11 mouse cellular contexts compared by ENCODE assay signal in the genomic region with DNA sequence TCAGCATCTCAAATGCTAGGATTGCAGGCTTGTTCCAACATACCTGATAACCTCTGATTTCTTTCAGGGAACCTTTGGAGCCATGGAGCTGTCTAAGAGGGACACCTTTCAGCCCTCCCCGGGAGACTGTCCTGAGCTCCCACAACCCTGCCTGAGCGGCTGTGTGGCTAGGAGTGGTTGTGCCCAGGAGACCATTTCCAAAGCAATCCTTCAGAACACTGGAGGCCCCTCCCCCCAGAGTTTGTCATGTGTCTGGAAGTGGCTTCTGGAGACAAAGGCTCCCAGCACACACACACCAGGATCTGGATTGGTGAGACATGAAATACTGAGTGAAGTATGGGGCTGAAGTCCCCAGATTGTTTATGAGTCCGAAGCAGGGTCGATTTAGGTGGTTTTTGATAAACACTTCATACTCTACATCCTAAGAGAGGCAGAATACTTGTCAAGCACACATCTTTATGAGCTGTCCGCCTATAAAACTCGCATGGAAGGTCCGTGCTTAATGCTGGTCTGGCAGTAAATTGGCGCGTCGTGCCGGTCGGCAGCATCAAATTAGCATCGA. TPM values are rescaled to one million over a fixed set of nuclear protein-coding genes. Genes with fewer than 3 reads are reported as not detected.
A peak's percentile ranks its signal among the peaks of the same experiment; 100 is the strongest.
DNase-seq lines count a peak whose midpoint lies in the region; ATAC-seq and TF ChIP-seq lines count a peak whose summit lies in the region.
"Had no signal": no experiment of that assay in that cellular context is flagged by ENCODE, and none has a peak within 500 bp of the region (broad histone marks: within the 10 kb centered on the region; RNA-seq: fewer than 3 reads in every experiment).

No protein-coding gene starts in this region.

- peaks cover 21% of the 10 kb centered on the region for H3K4me1 ChIP-seq in intestine, embryonic 15.5 days (replicated peaks)
- H3K4me1 ChIP-seq in intestine, postnatal 0 days (replicated peaks; ENCODE audit: control insufficient read depth, insufficient read depth, low read length), result peaks cover 4% of the 10 kb centered on the region; the same call in 1 of the 2 replicates
- H3K4me1 ChIP-seq in forebrain, embryonic 12.5 days, result peaks cover 43% of the 10 kb centered on the region
- H3K4me1 ChIP-seq in midbrain, embryonic 13.5 days (replicated peaks), result peaks cover 41% of the 10 kb centered on the region

- TF ChIP-seq CTCF in intestine, postnatal 0 days (IDR thresholded peaks at IDR 0.05; ENCODE audit: low read depth), result no peak

- no peaks in the 10 kb centered on the region for H3K36me3 ChIP-seq in intestine, embryonic 15.5 days
- H3K36me3 ChIP-seq in intestine, postnatal 0 days (ENCODE audit: control insufficient read depth, insufficient read depth), result no peaks in the 10 kb centered on the region
- H3K36me3 ChIP-seq in forebrain, embryonic 12.5 days (replicated peaks), result no peaks in the 10 kb centered on the region
- H3K36me3 ChIP-seq in midbrain, embryonic 13.5 days, result no peaks in the 10 kb centered on the region

- H3K27ac ChIP-seq in intestine, embryonic 15.5 days, result no peak overlapping the region
- H3K27ac ChIP-seq in intestine, postnatal 0 days (ENCODE audit: low read depth, low read length), result no peak overlapping the region
- H3K27ac ChIP-seq in forebrain, embryonic 12.5 days, result peak overlapping the region; percentile 71; the same call in 1 of the 2 replicates
- H3K27ac ChIP-seq in midbrain, embryonic 13.5 days, result peak overlapping the region; percentile 83
- H3K27ac ChIP-seq: heart, adult 2 months had no signal

- WGBS in intestine, embryonic 15.5 days, result 36% methylated on average over 13 of the region's 13 CpGs
- WGBS in intestine, postnatal 0 days, result 44% methylated on average over 13 of the region's 13 CpGs
- WGBS in forebrain, embryonic 12.5 days, result 65% methylated on average over 13 of the region's 13 CpGs
- 43% methylated on average over 13 of the region's 13 CpGs for WGBS in midbrain, embryonic 13.5 days

- ATAC-seq in intestine, embryonic 15.5 days, result peak; percentile 42
- no peak for ATAC-seq in intestine, postnatal 0 days
- peak; percentile 30; the same call in 1 of the 2 replicates for ATAC-seq in forebrain, embryonic 12.5 days (ENCODE audit: low FRiP score)
- 0 out of 2 replicates have a peak, but pooled peaks have one; percentile 31 for ATAC-seq in midbrain, embryonic 13.5 days
- no peak for ATAC-seq in activated CD4-positive, CD25-positive, alpha-beta regulatory T cell, adult 4 months

- peak; percentile 46 for DNase-seq in ES-CJ7 (ENCODE audit: low read depth, low spot score)
- DNase-seq in frontal cortex, postnatal 25 days (ENCODE audit: low spot score in 2 of 2), result no peak
- no peak for DNase-seq in urinary bladder, postnatal 36 days (ENCODE audit: low spot score in 2 of 2)
- DNase-seq: heart, adult 2 months; kidney, adult 9 months; left cerebral cortex, postnatal 4 days had no signal

- no peak overlapping the region for H3K4me3 ChIP-seq in intestine, embryonic 15.5 days (replicated peaks)
- H3K4me3 ChIP-seq in intestine, postnatal 0 days (ENCODE audit: low read depth, low read length), result no peak overlapping the region
- H3K4me3 ChIP-seq in forebrain, embryonic 12.5 days (replicated peaks), result no peak overlapping the region
- no peak overlapping the region for H3K4me3 ChIP-seq in midbrain, embryonic 13.5 days (replicated peaks)
- H3K4me3 ChIP-seq: heart, adult 2 months had no signal

- no peaks in the 10 kb centered on the region for H3K27me3 ChIP-seq in intestine, embryonic 15.5 days (replicated peaks)
- H3K27me3 ChIP-seq in intestine, postnatal 0 days (replicated peaks; ENCODE audit: control insufficient read depth, insufficient read depth, low read length), result no peaks in the 10 kb centered on the region
- 0 out of 2 replicates have a peak, but pooled peaks cover 8% of the 10 kb centered on the region for H3K27me3 ChIP-seq in forebrain, embryonic 12.5 days
- no peaks in the 10 kb centered on the region; the same call in 1 of the 2 replicates for H3K27me3 ChIP-seq in midbrain, embryonic 13.5 days

- H3K4me2 ChIP-seq in intestine, embryonic 15.5 days (replicated peaks), result no peak overlapping the region
- H3K4me2 ChIP-seq in intestine, postnatal 0 days (replicated peaks; ENCODE audit: low read depth), result no peak overlapping the region
- peak overlapping the region; percentile 34; the same call in 1 of the 2 replicates for H3K4me2 ChIP-seq in forebrain, embryonic 12.5 days
- no peak overlapping the region for H3K4me2 ChIP-seq in midbrain, embryonic 13.5 days (replicated peaks)

- H3K9me3 ChIP-seq in intestine, embryonic 15.5 days, result no peaks in the 10 kb centered on the region
- no peaks in the 10 kb centered on the region for H3K9me3 ChIP-seq in intestine, postnatal 0 days (ENCODE audit: control insufficient read depth)
- H3K9me3 ChIP-seq in forebrain, embryonic 12.5 days, result no peaks in the 10 kb centered on the region
- H3K9me3 ChIP-seq in midbrain, embryonic 13.5 days, result no peaks in the 10 kb centered on the region

- no peak overlapping the region for H3K9ac ChIP-seq in intestine, embryonic 15.5 days
- no peak overlapping the region for H3K9ac ChIP-seq in intestine, postnatal 0 days (ENCODE audit: low read depth, low read length)
- H3K9ac ChIP-seq in forebrain, embryonic 12.5 days, result no peak overlapping the region
- H3K9ac ChIP-seq in midbrain, embryonic 13.5 days (replicated peaks), result no peak overlapping the region

RNA-seq across cellular contexts. Expression of gene Chst8, which starts 12.5 kb away (rescaled TPM):
- polyA plus RNA-seq in intestine, embryonic 15.5 days (2015; fragmentation: Nextera tagmentation; extraction: Ambion mirVana), result 3.0 and 3.2 TPM in 2 replicates
- 2.7 and 3.5 TPM in 2 replicates for polyA plus RNA-seq in intestine, postnatal 0 days (2015; fragmentation: Nextera tagmentation; extraction: Ambion mirVana)
- 13.5 and 15.9 TPM in 2 replicates for polyA plus RNA-seq in forebrain, embryonic 12.5 days (2016; fragmentation: Nextera tagmentation; extraction: Ambion mirVana)
- 20.5 and 21.2 TPM in 2 replicates for polyA plus RNA-seq in midbrain, embryonic 13.5 days (2015; fragmentation: Nextera tagmentation; extraction: Ambion mirVana)
- not detected for polyA plus RNA-seq in activated CD4-positive, CD25-positive, alpha-beta regulatory T cell, adult 4 months (2017; shearing (Covaris generic))

Comparison
In these comparisons a context has a peak if more than half of its experiments do, and no peak if none do; other contexts are left out.
1. ATAC-seq: peak in intestine, embryonic 15.5 days (single experiment), forebrain, embryonic 12.5 days (single experiment) and midbrain, embryonic 13.5 days (single experiment); none in intestine, postnatal 0 days (single experiment) and activated CD4-positive, CD25-positive, alpha-beta regulatory T cell, adult 4 months (single experiment).
2. H3K27ac ChIP-seq: peak in forebrain, embryonic 12.5 days (single experiment) and midbrain, embryonic 13.5 days (single experiment); none in intestine, embryonic 15.5 days (single experiment) and intestine, postnatal 0 days (single experiment).